Mouse (Mus musculus) erythroblast, embryonic 14.5 days (primary cell): ENCODE results near the gene Bicc1.

Experiments
- GATA1 ChIP-seq: IDR thresholded peaks from 2 replicates; pipeline ENCODE4 v1.6.1; 2012; ENCODE audit warnings: low read length, inconsistent platforms, mixed read lengths
- TAL1 ChIP-seq: IDR thresholded peaks from 3 replicates; pipeline ENCODE4 v1.6.1; 2012; ENCODE audit warnings: low read length, inconsistent platforms, mixed read lengths

GRCm38 (mm10) chr10:71025131-71025894 lies 134.2 kb downstream of the Bicc1 start:
- TF ChIP-seq GATA1 (no peak), TAL1 (no peak)
